Mouse (Mus musculus): Measurements from ENCODE around the gene Gm9507.

GRCm38 (mm10) chr10:77846961-77847360 lies 35.3 kb upstream of the Gm9507 start:
- no peak for TF ChIP-seq CTCF (IDR thresholded peaks at IDR 0.05; ENCODE audit: borderline replicate concordance, insufficient read depth, low read length)
- no peak for TF ChIP-seq POLR2A (IDR thresholded peaks at IDR 0.05; ENCODE audit: low read depth, low read length)
